Mouse (Mus musculus) adrenal gland, postnatal 14 days (tissue): Measurements from ENCODE around the gene Pcsk1n. TPM values are rescaled to one million over a fixed set of nuclear protein-coding genes. Genes with fewer than 3 reads are reported as not detected.

Source experiments
- DNase-seq: peaks from one replicate; pipeline ENCODE4 v3.0.0; 2021; ENCODE audit warnings: mixed read lengths
- total RNA-seq: library from RNA; stranded (reverse); gene quantifications from 2 replicates; pipeline ENCODE4 v1.2.3, GENCODE M21; 2021

The Pcsk1n gene
- total RNA-seq, 1 experiment from 2014 or later, result 40.3 TPM

- DNase-seq, result peak; percentile 24
These were observed 27.7 kb downstream of the Pcsk1n start, which contains the start of gene Hdac6 for GRCm38 (mm10) chrX:7947108-7947899. Hdac6 (minus strand) TSS chrX:7947889.

DNA sequence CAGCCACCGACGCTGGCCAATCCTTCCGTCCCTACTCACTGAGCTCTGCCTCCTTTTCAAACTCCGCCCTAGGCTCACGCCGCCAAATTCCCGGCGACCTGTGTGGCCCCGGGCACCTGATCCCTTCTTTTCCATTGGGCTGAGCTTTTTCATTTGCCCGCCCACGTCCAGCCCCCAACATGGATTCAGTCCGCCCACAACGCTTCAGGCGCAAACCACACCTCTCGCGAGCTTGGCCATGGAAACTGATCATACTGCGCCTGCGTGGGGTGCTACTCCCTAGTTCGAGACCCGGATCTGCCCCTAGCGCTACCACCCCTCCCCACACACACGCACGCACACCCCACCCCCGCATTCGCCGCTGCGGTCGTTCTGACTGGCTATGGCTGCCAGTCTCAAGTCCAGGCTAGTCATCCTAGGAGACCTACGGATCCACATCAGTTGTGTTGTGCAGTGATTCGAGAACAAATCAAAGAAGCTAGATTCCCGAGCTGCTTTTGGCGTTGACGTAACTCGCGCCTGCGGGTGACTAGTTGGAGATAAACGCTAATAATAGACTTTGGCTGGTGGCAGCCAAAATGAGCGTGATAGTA, 28.4 kb downstream of the Pcsk1n start:
- DNase-seq, result peak; percentile 94

DNA sequence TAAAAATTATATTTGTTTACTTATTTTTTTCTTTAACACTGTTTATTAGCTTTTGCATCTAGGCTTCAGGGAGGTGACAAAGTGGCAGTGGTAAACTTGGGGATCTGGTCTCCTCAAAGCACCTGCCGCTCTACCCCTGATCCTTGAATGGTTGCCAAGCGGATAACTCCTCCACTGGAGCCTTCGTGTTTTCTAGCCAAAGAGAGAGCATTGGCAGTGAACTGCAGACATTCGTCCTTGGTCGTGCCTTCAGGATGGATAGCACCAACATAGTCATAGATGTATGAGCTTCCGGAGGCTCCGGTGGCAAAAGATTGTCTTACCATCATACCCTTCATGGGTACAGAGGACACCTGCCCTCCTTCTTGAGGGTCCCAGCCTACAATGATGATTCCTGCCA, 30.5 kb downstream of the Pcsk1n start:
- peak; percentile 37 for DNase-seq

GRCm38 (mm10) chrX:7958868-7959267, 39.2 kb downstream of the Pcsk1n start:
- DNase-seq, result no peak

DNA sequence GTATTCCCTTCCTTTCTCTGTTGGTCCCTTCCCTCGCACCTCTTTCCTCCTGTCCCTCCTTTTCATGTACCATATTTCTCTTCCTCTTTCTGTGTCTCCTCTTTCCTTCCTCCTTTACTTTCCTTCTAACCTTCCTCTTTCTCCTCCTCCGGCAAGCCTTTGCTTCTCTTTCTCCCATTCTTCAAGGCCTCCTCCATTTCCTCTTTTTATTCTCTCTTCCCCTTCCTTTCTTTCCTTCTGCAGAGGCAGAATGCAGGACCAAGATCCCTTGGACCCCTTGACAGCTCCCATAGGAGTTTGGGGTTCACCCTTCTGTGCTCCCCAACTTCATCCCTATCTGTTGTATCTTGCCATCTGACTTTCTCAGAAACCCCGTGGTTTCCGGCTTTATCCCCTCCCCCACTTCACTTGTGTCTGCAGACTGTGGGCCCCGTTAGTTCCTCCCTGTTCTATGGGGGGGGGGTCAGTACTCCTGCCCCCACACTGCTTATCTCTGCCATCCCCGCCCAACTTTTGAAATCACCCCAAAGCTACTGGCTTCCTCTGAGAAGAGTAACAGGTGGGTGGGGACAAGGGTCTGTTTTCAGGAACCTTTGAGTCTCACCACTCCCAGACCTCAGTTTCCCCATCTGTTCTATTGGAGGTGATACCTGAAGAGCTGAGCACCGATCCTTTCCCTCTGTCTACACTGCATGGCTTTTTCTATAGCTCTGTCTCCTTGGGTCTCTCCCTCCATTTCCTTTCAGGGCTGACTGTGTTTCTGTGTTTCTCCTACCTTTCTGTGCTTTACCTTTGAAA, 44.4 kb downstream of the Pcsk1n start:
- no peak for DNase-seq

DNA sequence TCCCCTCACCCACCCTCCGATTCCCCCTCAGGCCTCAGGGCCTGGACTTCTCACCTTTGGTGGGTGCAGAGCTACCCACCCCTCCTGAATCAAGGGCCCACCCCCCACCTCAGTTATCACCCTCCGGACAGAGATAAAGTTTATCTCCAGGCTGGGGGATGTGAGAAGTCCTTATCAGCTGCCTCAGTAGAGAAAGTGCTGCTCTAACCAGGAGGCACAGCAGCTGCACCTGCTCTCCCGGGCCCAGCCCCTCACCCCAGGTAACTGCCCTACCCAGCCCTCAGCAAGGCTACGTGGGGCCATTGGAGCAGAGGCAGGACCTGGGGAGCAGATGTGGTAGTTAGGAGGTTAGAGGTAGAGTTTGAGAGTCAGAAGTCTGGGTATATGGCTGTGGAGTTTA, 46.5 kb downstream of the Pcsk1n start:
- DNase-seq, result no peak

- no peak for DNase-seq
These were observed 48.1 kb downstream of the Pcsk1n start for GRCm38 (mm10) chrX:7967596-7968201.

- no peak for DNase-seq
These were observed 48.6 kb downstream of the Pcsk1n start for GRCm38 (mm10) chrX:7968226-7968625.

GRCm38 (mm10) chrX:7968899-7969298, 49.3 kb downstream of the Pcsk1n start:
- no peak for DNase-seq

- no peak for DNase-seq
These were observed 51.7 kb downstream of the Pcsk1n start for GRCm38 (mm10) chrX:7971292-7971691.

Other genes starting within 250 kb of the Pcsk1n start
- gene Plp2, start 248.4 kb upstream of the Pcsk1n start, total RNA-seq, result 75.2 and 76.6 TPM in 2 replicates
- 4.2 and 5.1 TPM in 2 replicates for gene Magix, start 238.6 kb upstream of the Pcsk1n start, total RNA-seq
- 45.4 and 47.9 TPM in 2 replicates for gene Gpkow, start 222.7 kb upstream of the Pcsk1n start, total RNA-seq
- 51.1 and 57.3 TPM in 2 replicates for gene Wdr45, start 205.5 kb upstream of the Pcsk1n start, total RNA-seq
- gene Gm45208, start 197.6 kb upstream of the Pcsk1n start, total RNA-seq, result 0.52 TPM in 1 of 2 replicates, not detected in the other
- 11.1 and 11.8 TPM in 2 replicates for gene Praf2, start 191.4 kb upstream of the Pcsk1n start, total RNA-seq
- 4.2 TPM in 2 replicates for gene Ccdc120, start 168.9 kb upstream of the Pcsk1n start, total RNA-seq
- gene Tfe3, start 157.3 kb upstream of the Pcsk1n start, total RNA-seq, result 41.0 and 45.4 TPM in 2 replicates
- gene Gripap1, start 130.1 kb upstream of the Pcsk1n start, total RNA-seq, result 49.0 and 56.4 TPM in 2 replicates
- gene Kcnd1, start 97.5 kb upstream of the Pcsk1n start, total RNA-seq, result 0.93 and 1.3 TPM in 2 replicates
- 62.4 and 64.8 TPM in 2 replicates for gene Otud5, start 78.5 kb upstream of the Pcsk1n start, total RNA-seq
- 7.4 and 9.8 TPM in 2 replicates for gene Pim2, start 41.6 kb upstream of the Pcsk1n start, total RNA-seq
- gene Slc35a2, start 35.8 kb upstream of the Pcsk1n start, total RNA-seq, result 33.4 and 38.0 TPM in 2 replicates
- 94.6 and 98.0 TPM in 2 replicates for gene Pqbp1, start 20.6 kb upstream of the Pcsk1n start, total RNA-seq
- 83.5 and 99.8 TPM in 2 replicates for gene Timm17b, start 20.5 kb upstream of the Pcsk1n start, total RNA-seq
- not detected in 2 replicates for gene Gm10491, start 12.0 kb upstream of the Pcsk1n start, total RNA-seq
- not detected in 2 replicates for gene Gm10490, start 10.3 kb upstream of the Pcsk1n start, total RNA-seq
- not detected in 2 replicates for gene Eras, start 8.8 kb downstream of the Pcsk1n start, total RNA-seq
- gene Hdac6, start 28.1 kb downstream of the Pcsk1n start, total RNA-seq, result 18.1 and 18.2 TPM in 2 replicates
- 0.38 and 2.5 TPM in 2 replicates for gene Gata1, start 58.2 kb downstream of the Pcsk1n start, total RNA-seq
- not detected in 2 replicates for gene Glod5, start 98.7 kb downstream of the Pcsk1n start, total RNA-seq
- gene Suv39h1, start 154.9 kb downstream of the Pcsk1n start, total RNA-seq, result 16.7 and 17.5 TPM in 2 replicates
- 1.9 and 6.8 TPM in 2 replicates for gene Was, start 170.7 kb downstream of the Pcsk1n start, total RNA-seq
- 51.0 and 54.3 TPM in 2 replicates for gene Wdr13, start 213.1 kb downstream of the Pcsk1n start, total RNA-seq
- gene Rbm3, start 226.1 kb downstream of the Pcsk1n start, total RNA-seq, result 192 and 276 TPM in 2 replicates